ENCODE assay signal across 8 mouse cellular contexts in genomic region chr3:58577506-58578050, GRCm38 (mm10). TPM values are rescaled to one million over a fixed set of nuclear protein-coding genes. Genes with fewer than 3 reads are reported as not detected.
DNase-seq lines count a peak whose midpoint lies in the region; ATAC-seq lines count a peak whose summit lies in the region.

No protein-coding gene starts in this region.

- H3K9ac ChIP-seq in liver, embryonic 11.5 days (ENCODE audit: low read depth, low read length): peak overlapping the region; percentile 99

- H3K4me2 ChIP-seq in liver, embryonic 11.5 days: peak overlapping the region; percentile 80

- peaks cover 25% of the 10 kb centered on the region for H3K36me3 ChIP-seq in erythroblast, embryonic 14.5 days (ENCODE audit: control insufficient read depth)
- H3K36me3 ChIP-seq in liver, embryonic 11.5 days (ENCODE audit: control insufficient read depth, insufficient read depth, low read length): peaks cover 13% of the 10 kb centered on the region

- H3K27ac ChIP-seq in liver, embryonic 11.5 days (ENCODE audit: low read depth, low read length): peak overlapping the region; percentile 99

- ATAC-seq in liver, embryonic 11.5 days (replicated peaks; ENCODE audit: low FRiP score): no peak
- no peak for ATAC-seq in inflammation-experienced regulatory T-cells, adult 6 months

- WGBS in liver, embryonic 11.5 days: 23% methylated on average over 8 of the region's 8 CpGs

- H3K4me3 ChIP-seq in erythroblast, embryonic 14.5 days (replicated peaks): peak overlapping the region; percentile 77
- H3K4me3 ChIP-seq in liver, embryonic 11.5 days (ENCODE audit: low read depth, low read length): peak overlapping the region; percentile 95

- no peaks in the 10 kb centered on the region for H3K9me3 ChIP-seq in erythroblast, embryonic 14.5 days (ENCODE audit: control insufficient read depth, low read length)
- H3K9me3 ChIP-seq in liver, embryonic 11.5 days (ENCODE audit: control insufficient read depth, low read length): no peaks in the 10 kb centered on the region

- peaks cover 41% of the 10 kb centered on the region for H3K4me1 ChIP-seq in erythroblast, embryonic 14.5 days (ENCODE audit: control insufficient read depth)
- peaks cover 15% of the 10 kb centered on the region for H3K4me1 ChIP-seq in liver, embryonic 11.5 days (replicated peaks; ENCODE audit: control insufficient read depth, insufficient read depth, low read length)

- peak; percentile 24 for DNase-seq in cerebellum, adult 9-10 months
- no peak for DNase-seq in cerebellum, adult 11 months
- DNase-seq in 416B (ENCODE audit: low read depth): peak; percentile 58
- no peak for DNase-seq in liver, embryonic 11.5 days (ENCODE audit: low spot score)
- no peak for DNase-seq in thymus, postnatal 10 days (ENCODE audit: low spot score in 2 of 2)
- DNase-seq in T-cell, adult 2 months (ENCODE audit: low spot score): no peak

- H3K27me3 ChIP-seq in erythroblast, embryonic 14.5 days (ENCODE audit: control insufficient read depth): no peaks in the 10 kb centered on the region
- H3K27me3 ChIP-seq in liver, embryonic 11.5 days (replicated peaks; ENCODE audit: control insufficient read depth, insufficient read depth, low read length): no peaks in the 10 kb centered on the region

RNA-seq across cellular contexts. Expression of gene Selenot, which starts 1.1 kb away (rescaled TPM):
- 0.73 and 2.1 TPM in 2 replicates for polyA plus RNA-seq in erythroblast, embryonic 14.5 days (2012)
- polyA plus RNA-seq in liver, embryonic 11.5 days (2014; fragmentation: Nextera tagmentation; extraction: Ambion mirVana): 23.2 and 25.0 TPM in 2 replicates
- polyA plus RNA-seq in inflammation-experienced regulatory T-cells, adult 6 months (2017; shearing (Covaris generic)): 10 to 100 TPM; 30.3 to 45.6 (median 39.6) TPM

RNA-seq across cellular contexts. Expression of gene Serp1, which starts 51.9 kb away (rescaled TPM):
- polyA plus RNA-seq in erythroblast, embryonic 14.5 days (2012): 2.1 and 3.3 TPM in 2 replicates
- 161 and 178 TPM in 2 replicates for polyA plus RNA-seq in liver, embryonic 11.5 days (2014; fragmentation: Nextera tagmentation; extraction: Ambion mirVana)
- 10 to 100 TPM; 40.4 to 51.7 (median 46.0) TPM for polyA plus RNA-seq in inflammation-experienced regulatory T-cells, adult 6 months (2017; shearing (Covaris generic))

RNA-seq across cellular contexts. Expression of gene Eif2a, which starts 52.0 kb away (rescaled TPM):
- polyA plus RNA-seq in erythroblast, embryonic 14.5 days (2012): 0.53 and 0.61 TPM in 2 replicates
- polyA plus RNA-seq in liver, embryonic 11.5 days (2014; fragmentation: Nextera tagmentation; extraction: Ambion mirVana): 66.1 and 71.3 TPM in 2 replicates
- polyA plus RNA-seq in inflammation-experienced regulatory T-cells, adult 6 months (2017; shearing (Covaris generic)): 10 to 100 TPM; 63.0 to 73.7 (median 67.5) TPM

RNA-seq across cellular contexts. Expression of gene Erich6, which starts 59.4 kb away (rescaled TPM):
- polyA plus RNA-seq in erythroblast, embryonic 14.5 days (2012): not detected in 2 replicates
- polyA plus RNA-seq in liver, embryonic 11.5 days (2014; fragmentation: Nextera tagmentation; extraction: Ambion mirVana): not detected in 2 replicates
- not detected for polyA plus RNA-seq in inflammation-experienced regulatory T-cells, adult 6 months (2017; shearing (Covaris generic))

Comparison
In these comparisons a context has a peak if more than half of its experiments do, and no peak if none do; other contexts are left out.
1. DNase-seq: peak in cerebellum, adult 9-10 months (single experiment) and 416B (single experiment); none in cerebellum, adult 11 months (single experiment), liver, embryonic 11.5 days (single experiment), thymus, postnatal 10 days (0 of 2) and T-cell, adult 2 months (single experiment).
2. RNA of gene Eif2a, which starts 52.0 kb away (polyA plus RNA-seq): 63.0 to 73.7 TPM in inflammation-experienced regulatory T-cells, adult 6 months and 66.1 to 71.3 TPM in liver, embryonic 11.5 days; 0.53 to 0.61 TPM in erythroblast, embryonic 14.5 days; every median in the first group is over 10 times any median in the second.